Mouse (Mus musculus) testis, adult 2 months (tissue): ENCODE measurements at regions not wholly inside any gene's neighbourhood (a gene's known extent, or its start where the extent isn't known, plus 50 kb on each side); places are given as distances from the start of the nearest gene placed in this dataset.

Experiments
- CTCF ChIP-seq: fragments of 200-500 bp; IDR thresholded peaks from 2 replicates; pipeline ENCODE4 v1.5.1; 2012; ENCODE audit warnings: low read depth, mild to moderate bottlenecking, inconsistent platforms, low read length, moderate library complexity; ENCODE audit not compliant: control insufficient read depth, insufficient read depth, insufficient replicate concordance
- POLR2A ChIP-seq: fragments of 200-500 bp; IDR thresholded peaks from 2 replicates; pipeline ENCODE4 v1.6.1; 2012; ENCODE audit warnings: low read depth, mild to moderate bottlenecking, inconsistent platforms, low read length, moderate library complexity; ENCODE audit not compliant: control insufficient read depth

- TF ChIP-seq CTCF (no peak), POLR2A (no peak)
Observed at GRCm38 (mm10) chr13:102392868-102393661, 300.3 kb upstream of the Cd180 start.
